Mouse (Mus musculus) cerebellum, adult 2 months (tissue): Measurements from ENCODE around the gene Aldh1l2.

Experiments used
- CTCF ChIP-seq: fragments of 200-500 bp; IDR thresholded peaks from 2 replicates; pipeline ENCODE4 v1.5.1; 2011; ENCODE audit warnings: low read depth, mild to moderate bottlenecking, control low read depth, low read length, moderate library complexity, borderline replicate concordance; ENCODE audit not compliant: insufficient read depth
- POLR2A ChIP-seq: fragments of 200-500 bp; IDR thresholded peaks from 2 replicates; pipeline ENCODE4 v1.6.1; 2011; ENCODE audit warnings: low read length, control low read depth, borderline replicate concordance; ENCODE audit not compliant: insufficient read depth

- TF ChIP-seq CTCF = no peak
- TF ChIP-seq POLR2A = no peak
These were observed 11.4 kb upstream of the Aldh1l2 start for GRCm38 (mm10) chr10:83545341-83545740.
